Mouse (Mus musculus) common myeloid progenitor, adult 5-6 weeks (primary cell): Measurements from ENCODE around the gene Npepps. TPM values are rescaled to one million over a fixed set of nuclear protein-coding genes. Genes with fewer than 3 reads are reported as not detected.
"Not testable (repeated sequence)": the region's sequence is repeated elsewhere in the genome, so short reads cannot be mapped to it uniquely, and the experiment has no call there.

Source experiments
- ATAC-seq: replicated peaks from 2 replicates; pipeline ENCODE4 v1.8.0; 2016; ENCODE audit warnings: low read depth, mild to moderate bottlenecking, moderate TSS enrichment, inconsistent platforms; ENCODE audit not compliant: poor library complexity, severe bottlenecking
- total RNA-seq: library from RNA; stranded (forward); fragments of 200-1000, 187-1606 nt; gene quantifications from 2 replicates; pipeline ENCODE4 v1.2.3, GENCODE M21; 2017

Npepps gene
- total RNA-seq, 1 experiment from 2014 or later: 24.8 TPM

DNA sequence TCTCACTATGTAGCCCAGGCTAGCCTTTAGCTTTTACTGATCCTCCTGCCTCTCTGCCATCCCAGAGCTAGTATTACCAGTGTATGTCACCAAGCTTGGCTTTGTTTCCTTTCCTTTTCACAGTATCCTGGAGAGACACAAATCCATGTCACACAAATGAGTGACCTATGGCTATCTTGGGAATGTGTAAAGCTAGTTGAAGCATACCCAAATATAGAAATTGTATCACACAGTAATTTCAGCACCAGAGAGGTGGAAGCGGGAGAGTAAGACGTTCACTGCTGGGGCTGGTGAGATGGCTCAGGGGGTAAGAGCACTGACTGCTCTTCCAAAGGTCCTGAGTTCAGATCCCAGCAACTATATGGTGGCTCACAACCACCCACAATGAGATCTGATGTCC, 19.5 kb upstream of the Npepps start:
- no peak for ATAC-seq

GRCm38 (mm10) chr11:97296542-97296941, 16.1 kb upstream of the Npepps start:
- ATAC-seq: no peak

DNA sequence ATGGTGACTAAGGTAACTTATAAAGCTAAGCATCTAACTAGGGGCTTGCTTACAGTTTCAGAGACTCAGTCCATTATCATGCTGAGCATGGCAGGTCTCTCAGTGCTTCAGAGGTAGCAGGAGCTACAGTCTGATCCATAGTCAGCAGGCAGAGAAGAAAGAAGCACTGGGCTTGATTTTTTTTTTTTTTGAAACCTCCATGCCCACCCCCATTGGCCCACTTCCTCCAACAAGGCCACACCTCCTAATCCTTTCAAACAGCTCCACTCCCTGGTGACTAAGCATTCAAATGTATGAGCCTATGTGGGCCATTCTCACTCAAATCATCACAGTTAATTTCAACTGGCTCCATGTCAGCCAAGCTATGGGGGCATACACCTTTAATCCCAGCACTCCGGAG, 12.3 kb upstream of the Npepps start:
- ATAC-seq: no peak

- no peak for ATAC-seq
Observed at GRCm38 (mm10) chr11:97289276-97290230, 9.1 kb upstream of the Npepps start.

DNA sequence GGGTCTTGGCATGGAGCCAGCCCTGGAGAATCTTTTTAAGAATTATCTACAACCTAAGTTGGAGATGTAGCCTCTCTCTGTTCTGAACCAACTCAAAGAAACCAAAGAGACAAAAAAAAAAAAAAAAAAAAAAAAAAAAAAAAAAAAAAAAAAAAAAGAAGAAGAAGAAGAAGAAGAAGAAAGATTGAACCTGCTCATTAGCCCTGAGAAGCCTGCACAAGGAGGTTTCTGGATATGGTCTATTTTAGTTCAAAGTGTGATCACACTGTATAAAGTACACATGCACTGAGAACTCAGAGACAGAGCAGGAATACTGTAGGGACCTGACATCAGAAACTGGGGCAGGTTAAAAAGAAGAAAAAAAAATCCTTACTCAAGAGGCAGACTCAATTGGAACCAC, 7.2 kb upstream of the Npepps start:
- ATAC-seq: no peak

DNA sequence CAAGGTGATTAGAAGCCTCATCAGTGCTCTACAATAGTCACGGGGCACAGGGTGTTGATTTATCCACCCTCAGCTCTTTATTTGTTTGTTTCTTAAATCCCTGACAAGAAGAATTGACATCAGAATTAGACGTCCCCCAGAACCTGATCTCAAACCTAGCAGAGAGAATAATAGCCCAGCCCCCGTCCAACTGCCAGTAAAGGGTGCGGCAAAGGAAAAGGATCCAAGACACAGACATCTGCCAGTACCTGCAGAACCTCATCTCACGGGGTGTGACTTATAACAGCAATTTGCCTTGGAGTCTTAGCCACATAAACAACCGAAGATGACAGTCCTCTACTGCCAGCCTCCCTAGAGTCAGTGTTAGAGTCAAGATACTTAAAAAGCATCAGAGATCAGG, 6.5 kb upstream of the Npepps start:
- no peak for ATAC-seq

- ATAC-seq: no peak
Observed at GRCm38 (mm10) chr11:97285852-97286775, 5.7 kb upstream of the Npepps start.

- no peak for ATAC-seq
Observed at GRCm38 (mm10) chr11:97284854-97285253, 4.4 kb upstream of the Npepps start.

GRCm38 (mm10) chr11:97282179-97282578, 1.7 kb upstream of the Npepps start:
- ATAC-seq: no peak

DNA sequence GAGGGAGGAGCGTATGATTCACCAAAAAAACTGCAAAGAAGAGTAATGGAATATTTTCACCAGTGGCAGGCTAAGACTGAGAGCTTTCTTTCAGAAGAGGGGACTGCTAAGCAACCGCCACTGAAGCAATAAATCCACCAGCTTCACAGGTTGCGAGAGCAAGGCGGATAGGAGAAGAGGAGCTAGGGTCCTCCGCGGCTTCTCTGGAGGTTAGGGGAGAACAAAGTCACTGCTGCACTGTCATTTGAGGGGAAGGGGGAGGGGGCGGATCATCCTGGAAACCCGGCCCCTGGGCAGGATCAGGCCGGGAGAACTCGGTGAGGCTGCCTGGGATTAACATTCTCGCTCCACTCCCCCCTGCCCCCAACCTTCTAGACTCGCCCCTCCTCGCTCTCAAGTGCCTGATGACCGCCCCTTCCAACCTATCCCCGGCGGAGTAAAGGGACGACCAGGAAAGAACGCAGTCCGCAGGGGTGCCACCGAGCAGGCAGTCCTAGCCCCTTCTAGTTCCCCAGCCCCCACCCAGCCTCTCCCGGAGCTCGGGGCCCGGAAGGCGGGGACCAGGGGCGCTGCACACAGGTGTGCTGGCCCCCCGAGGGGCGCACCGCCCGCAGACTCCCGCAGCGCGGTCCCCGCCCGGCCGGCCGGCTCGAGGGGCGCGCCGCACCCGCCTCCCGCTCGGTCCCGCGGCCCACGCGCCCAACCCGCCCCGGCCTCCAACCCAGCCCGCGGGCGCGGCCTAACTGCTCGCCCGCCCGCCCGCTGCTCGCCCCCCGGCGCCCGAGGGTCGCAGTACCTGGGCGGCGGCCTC, 828 bp downstream of the Npepps start:
- ATAC-seq: peak; percentile 43

DNA sequence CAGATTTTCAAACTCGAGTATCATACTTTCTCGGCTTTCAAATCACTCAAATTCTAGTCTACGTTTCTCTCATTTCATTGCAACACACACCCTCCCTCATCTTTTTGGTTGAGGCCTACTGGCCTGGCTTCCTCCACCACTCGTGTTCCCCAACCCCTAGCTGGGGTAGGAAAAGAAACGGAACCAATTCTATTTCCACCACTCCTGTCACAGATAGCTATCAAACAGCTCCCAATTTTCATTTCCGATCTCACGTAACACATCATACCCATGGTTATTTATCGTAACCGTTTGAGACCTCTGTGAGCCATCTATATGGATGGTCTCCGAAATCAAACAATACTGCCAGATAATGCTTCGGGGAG, 1.4 kb downstream of the Npepps start:
- peak; percentile 26 for ATAC-seq

DNA sequence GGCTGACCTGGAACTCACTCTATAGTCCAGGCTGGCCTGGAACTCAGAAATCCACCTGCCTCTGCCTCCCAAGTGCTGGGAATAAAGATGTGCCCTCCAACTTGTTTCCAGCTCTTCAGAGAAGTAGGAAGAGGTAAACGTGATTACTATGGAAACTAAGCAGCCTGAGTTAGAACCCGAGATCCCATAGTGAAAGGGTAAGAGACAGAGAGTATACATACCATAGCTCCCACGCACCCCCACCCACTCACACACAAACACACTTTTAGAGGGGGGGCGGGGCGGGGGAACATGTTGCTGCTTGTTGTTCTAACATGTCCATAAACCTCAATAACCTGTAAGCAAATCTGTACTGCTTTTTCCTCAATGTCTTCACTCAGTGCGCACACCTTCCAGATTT, 2.0 kb downstream of the Npepps start:
- no peak for ATAC-seq

GRCm38 (mm10) chr11:97277166-97277565, 3.3 kb downstream of the Npepps start:
- no peak for ATAC-seq

- no peak for ATAC-seq
Observed at GRCm38 (mm10) chr11:97276019-97276418, 4.4 kb downstream of the Npepps start.

DNA sequence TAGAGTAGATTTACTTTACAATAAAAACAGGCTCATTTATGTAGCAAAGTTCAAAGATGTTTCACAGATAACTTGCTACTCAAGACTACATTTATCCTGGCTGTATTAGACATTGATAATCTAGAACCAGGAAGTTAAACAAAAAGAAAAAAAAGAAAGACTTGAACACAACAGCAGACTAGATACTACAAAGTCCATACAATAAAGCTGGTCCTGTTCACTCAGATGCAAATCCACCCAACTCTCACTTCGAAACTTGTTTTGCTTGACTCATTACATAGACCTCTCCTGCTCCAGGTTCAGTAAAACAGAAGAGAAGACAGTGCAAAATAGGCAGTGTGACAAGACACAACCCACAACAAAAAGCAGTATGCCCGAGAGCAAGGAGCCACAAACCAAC, 5.1 kb downstream of the Npepps start:
- ATAC-seq: no peak

DNA sequence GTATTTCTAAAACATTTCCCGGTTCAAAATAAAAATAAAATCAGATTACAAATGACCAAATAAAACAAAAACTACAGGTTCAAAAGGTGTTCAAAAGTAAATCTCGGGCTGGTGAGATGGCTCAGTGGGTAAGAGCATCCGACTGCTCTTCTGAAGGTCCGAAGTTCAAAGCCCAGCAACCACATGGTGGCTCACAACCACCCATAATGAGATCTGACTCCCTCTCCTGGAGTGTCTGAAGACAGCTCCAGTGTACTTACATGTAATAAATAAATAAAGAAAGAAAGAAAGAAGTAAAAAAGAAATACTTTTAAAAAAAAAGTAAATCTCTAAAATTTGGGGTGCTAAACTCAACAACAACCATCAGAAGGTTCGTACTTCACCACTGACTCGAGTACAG, 5.5 kb downstream of the Npepps start:
- not testable (repeated sequence) for ATAC-seq

- no peak for ATAC-seq
Observed at GRCm38 (mm10) chr11:97273613-97274012, 6.8 kb downstream of the Npepps start.

DNA sequence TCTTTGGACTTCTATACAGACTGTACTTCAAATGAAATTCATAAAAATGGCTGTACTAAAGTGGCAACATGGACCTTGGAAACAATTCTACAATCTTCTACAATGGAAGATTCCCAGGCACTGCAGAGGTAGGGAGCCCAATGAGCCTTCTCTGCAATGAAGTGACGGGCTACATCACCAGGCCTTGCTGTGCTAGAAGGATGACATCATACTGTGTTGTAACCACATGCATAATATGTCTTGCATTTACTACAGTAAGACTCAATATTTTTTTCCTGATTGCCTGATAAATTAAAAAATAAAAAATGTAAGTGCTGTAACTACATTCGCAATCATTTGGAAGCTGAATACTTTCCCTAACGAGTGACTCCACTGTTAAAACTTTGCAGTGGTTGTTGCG, 7.6 kb downstream of the Npepps start:
- no peak for ATAC-seq

DNA sequence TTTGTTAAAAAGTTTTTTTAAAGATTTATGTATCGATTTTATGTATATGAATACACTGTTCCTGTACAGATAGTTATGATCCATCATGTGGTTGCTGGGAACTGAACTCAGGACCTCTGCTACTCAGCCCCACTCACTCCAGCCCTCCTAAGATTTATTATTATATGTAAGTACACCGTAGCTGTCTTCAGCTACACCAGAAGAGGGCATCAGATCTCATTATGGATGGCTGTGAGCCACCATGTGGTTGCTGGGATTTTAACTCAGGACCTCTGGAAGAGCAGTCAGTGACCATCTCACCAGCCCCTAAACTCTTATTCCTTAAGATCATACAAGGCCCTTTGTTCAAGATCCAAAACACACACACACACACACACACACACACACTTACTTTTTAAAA, 10.4 kb downstream of the Npepps start:
- not testable (repeated sequence) for ATAC-seq

- ATAC-seq: not testable (repeated sequence)
Observed at GRCm38 (mm10) chr11:97266544-97266943, 13.9 kb downstream of the Npepps start.
